Mouse (Mus musculus) R1 (cell line): ENCODE data around the gene Mysm1.

Source experiments
- DNase-seq: peaks from one replicate; pipeline ENCODE4 v3.0.0-alpha.2; 2018; ENCODE audit warnings: low read depth, low spot score

The Mysm1 gene

DNA sequence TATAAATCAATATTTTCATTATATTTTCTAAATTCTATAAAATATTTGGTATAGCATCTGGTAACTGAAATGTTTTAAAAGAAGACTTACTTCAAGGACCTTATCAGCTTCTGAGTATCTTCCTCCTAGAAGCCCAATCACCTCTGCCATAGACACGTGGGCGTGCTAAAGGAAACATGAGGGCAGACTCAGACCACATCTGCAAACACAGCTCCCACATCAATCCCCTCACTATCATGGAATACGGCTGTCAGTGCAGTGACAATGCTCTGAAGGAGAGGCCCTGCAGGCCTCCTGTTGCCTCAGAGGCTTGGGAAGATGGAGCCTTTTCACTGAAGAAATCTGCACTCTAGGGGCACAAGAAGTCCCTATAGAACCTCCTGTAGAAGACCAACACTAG lies 26.1 kb downstream of the Mysm1 start:
- DNase-seq: no peak

GRCm38 (mm10) chr4:94941221-94941855 lies 37.6 kb downstream of the Mysm1 start:
- peak; percentile 91 for DNase-seq

GRCm38 (mm10) chr4:94928743-94929142 lies 50.2 kb downstream of the Mysm1 start, which contains the start of gene Eqtn:
Eqtn (minus strand) TSS chr4:94928843.
- DNase-seq: no peak

DNA sequence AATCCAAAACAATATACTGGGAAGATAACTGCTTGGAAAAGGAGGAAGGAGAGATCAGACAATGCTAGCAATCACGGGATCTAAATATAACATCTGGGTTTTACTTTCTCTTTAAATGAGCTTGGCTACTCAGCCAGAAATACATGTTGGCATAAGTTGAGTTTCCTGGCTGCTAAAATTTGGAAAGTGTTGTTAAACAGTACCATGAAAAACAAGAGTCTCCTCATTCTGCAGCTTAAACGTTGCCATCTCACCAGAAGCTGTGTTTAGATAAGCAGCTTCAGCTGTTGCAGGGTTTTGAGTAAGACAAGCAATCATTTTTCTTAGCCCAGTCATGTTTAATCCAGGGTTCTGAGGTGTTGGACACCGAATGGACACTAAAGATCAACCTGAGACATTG lies 77.1 kb downstream of the Mysm1 start:
- no peak for DNase-seq

GRCm38 (mm10) chr4:94900744-94901143 lies 78.2 kb downstream of the Mysm1 start:
- DNase-seq: peak; percentile 63
